Comparison of ENCODE assay signal across 8 mouse cellular contexts in the genomic region with DNA sequence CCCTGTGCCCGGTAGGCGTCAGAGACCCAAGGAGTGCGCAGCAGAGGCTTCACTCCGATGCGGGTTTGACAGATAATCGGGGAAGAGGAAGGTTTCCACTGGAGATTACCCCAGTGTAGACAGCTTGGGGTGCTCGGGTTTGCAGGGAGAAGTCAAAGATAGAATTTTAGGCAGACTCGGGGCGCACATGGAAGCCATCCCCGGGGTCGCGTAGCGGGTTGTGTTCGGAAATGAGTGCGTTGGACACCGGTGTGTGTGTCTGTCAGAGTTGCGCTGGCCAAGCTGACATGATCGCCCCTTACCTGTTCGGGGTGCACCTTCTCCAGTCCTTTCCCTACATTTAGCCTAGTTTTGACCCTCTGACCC. TPM values are rescaled to one million over a fixed set of nuclear protein-coding genes. Genes with fewer than 3 reads are reported as not detected.
DNase-seq lines count a peak whose midpoint lies in the region; ATAC-seq and TF ChIP-seq lines count a peak whose summit lies in the region.

No protein-coding gene starts in this region.

- H3K27me3 ChIP-seq in lung, embryonic 15.5 days = peaks cover 47% of the 10 kb centered on the region
- H3K27me3 ChIP-seq in forebrain, embryonic 11.5 days (ENCODE audit: control insufficient read depth, insufficient read depth, low read length) = peaks cover 30% of the 10 kb centered on the region
- no peaks in the 10 kb centered on the region; the same call in 1 of the 2 replicates for H3K27me3 ChIP-seq in intestine, postnatal 0 days (replicated peaks; ENCODE audit: control insufficient read depth, insufficient read depth, low read length)
- peaks cover 37% of the 10 kb centered on the region for H3K27me3 ChIP-seq in neural tube, embryonic 15.5 days (replicated peaks)

- no peak for DNase-seq in lung, postnatal 4 days
- DNase-seq in forebrain, embryonic 11.5 days (ENCODE audit: low spot score) = no peak
- no peak for DNase-seq in adrenal gland, postnatal 4 days (ENCODE audit: low spot score in 2 of 2)
- DNase-seq in MN1 (ENCODE audit: low spot score) = no peak
- DNase-seq in left cerebral cortex, adult 8-10 months (ENCODE audit: low spot score in 2 of 2) = no peak

- H3K4me3 ChIP-seq in lung, embryonic 15.5 days = peak overlapping the region; percentile 88
- H3K4me3 ChIP-seq in forebrain, embryonic 11.5 days (ENCODE audit: low read depth, low read length) = peak overlapping the region; percentile 79
- peak overlapping the region; percentile 87 for H3K4me3 ChIP-seq in intestine, postnatal 0 days (ENCODE audit: low read depth, low read length)
- peak overlapping the region; percentile 87 for H3K4me3 ChIP-seq in neural tube, embryonic 15.5 days (replicated peaks)

- H3K36me3 ChIP-seq in lung, embryonic 15.5 days = no peaks in the 10 kb centered on the region
- no peaks in the 10 kb centered on the region for H3K36me3 ChIP-seq in forebrain, embryonic 11.5 days (ENCODE audit: control insufficient read depth, insufficient read depth, low read length)
- H3K36me3 ChIP-seq in intestine, postnatal 0 days (ENCODE audit: control insufficient read depth, insufficient read depth) = no peaks in the 10 kb centered on the region
- no peaks in the 10 kb centered on the region for H3K36me3 ChIP-seq in neural tube, embryonic 15.5 days

- no peak overlapping the region for H3K27ac ChIP-seq in lung, embryonic 15.5 days
- H3K27ac ChIP-seq in forebrain, embryonic 11.5 days (ENCODE audit: low read depth, low read length) = no peak overlapping the region
- no peak overlapping the region for H3K27ac ChIP-seq in intestine, postnatal 0 days (ENCODE audit: low read depth, low read length)
- no peak overlapping the region for H3K27ac ChIP-seq in neural tube, embryonic 15.5 days (replicated peaks)

- WGBS in lung, embryonic 15.5 days = 3% methylated on average over 19 of the region's 19 CpGs
- 2% methylated on average over 19 of the region's 19 CpGs for WGBS in forebrain, embryonic 11.5 days
- 2% methylated on average over 19 of the region's 19 CpGs for WGBS in intestine, postnatal 0 days
- WGBS in neural tube, embryonic 15.5 days = 3% methylated on average over 19 of the region's 19 CpGs

- TF ChIP-seq CTCF in intestine, postnatal 0 days (IDR thresholded peaks at IDR 0.05; ENCODE audit: low read depth) = no peak

- no peak for ATAC-seq in lung, embryonic 15.5 days (ENCODE audit: borderline replicate concordance, extremely low read depth, low FRiP score, low TSS enrichment)
- ATAC-seq in forebrain, embryonic 11.5 days (replicated peaks; ENCODE audit: low FRiP score) = no peak
- no peak for ATAC-seq in intestine, postnatal 0 days
- ATAC-seq in neural tube, embryonic 15.5 days (ENCODE audit: low FRiP score) = no peak

- peak overlapping the region; percentile 93 for H3K4me2 ChIP-seq in lung, embryonic 15.5 days
- H3K4me2 ChIP-seq in forebrain, embryonic 11.5 days (ENCODE audit: low read depth, low read length, severe bottlenecking) = peak overlapping the region; percentile 88
- peak overlapping the region; percentile 77 for H3K4me2 ChIP-seq in intestine, postnatal 0 days (replicated peaks; ENCODE audit: low read depth)
- peak overlapping the region; percentile 81 for H3K4me2 ChIP-seq in neural tube, embryonic 15.5 days

- peaks cover 15% of the 10 kb centered on the region for H3K4me1 ChIP-seq in lung, embryonic 15.5 days
- H3K4me1 ChIP-seq in forebrain, embryonic 11.5 days (replicated peaks; ENCODE audit: control insufficient read depth, insufficient read depth, low read length) = peaks cover 10% of the 10 kb centered on the region; the same call in 1 of the 2 replicates
- no peaks in the 10 kb centered on the region for H3K4me1 ChIP-seq in intestine, postnatal 0 days (replicated peaks; ENCODE audit: control insufficient read depth, insufficient read depth, low read length)
- H3K4me1 ChIP-seq in neural tube, embryonic 15.5 days = peaks cover 37% of the 10 kb centered on the region

- peak overlapping the region; percentile 69 for H3K9ac ChIP-seq in lung, embryonic 15.5 days
- peak overlapping the region; percentile 75 for H3K9ac ChIP-seq in forebrain, embryonic 11.5 days (ENCODE audit: low read length)
- H3K9ac ChIP-seq in intestine, postnatal 0 days (ENCODE audit: low read depth, low read length) = no peak overlapping the region
- H3K9ac ChIP-seq in neural tube, embryonic 15.5 days (replicated peaks) = peak overlapping the region; percentile 72

- H3K9me3 ChIP-seq in lung, embryonic 15.5 days = no peaks in the 10 kb centered on the region
- no peaks in the 10 kb centered on the region for H3K9me3 ChIP-seq in forebrain, embryonic 11.5 days (ENCODE audit: control insufficient read depth, low read length)
- no peaks in the 10 kb centered on the region for H3K9me3 ChIP-seq in intestine, postnatal 0 days (ENCODE audit: control insufficient read depth)
- no peaks in the 10 kb centered on the region for H3K9me3 ChIP-seq in neural tube, embryonic 15.5 days (replicated peaks)

RNA-seq across cellular contexts. Expression of gene Arntl, which starts 1.1 kb away (rescaled TPM):
- polyA plus RNA-seq in lung, embryonic 15.5 days (2015; fragmentation: Nextera tagmentation; extraction: Ambion mirVana) = 11.1 and 11.8 TPM in 2 replicates
- 9.2 and 11.6 TPM in 2 replicates for polyA plus RNA-seq in forebrain, embryonic 11.5 days (2014; fragmentation: Nextera tagmentation; extraction: Ambion mirVana)
- polyA plus RNA-seq in intestine, postnatal 0 days (2015; fragmentation: Nextera tagmentation; extraction: Ambion mirVana) = 5.3 and 5.4 TPM in 2 replicates
- polyA plus RNA-seq in neural tube, embryonic 15.5 days (2015; fragmentation: Nextera tagmentation; extraction: Ambion mirVana) = 14.4 and 17.7 TPM in 2 replicates
- 10 to 100 TPM; 27.1 to 31.5 TPM for total RNA-seq in adrenal gland, postnatal 4 days (2021)
- total RNA-seq in left cerebral cortex, adult 8-10 months (2022) = 10 to 100 TPM; 29.6 to 37.8 (median 30.6) TPM
